Mouse (Mus musculus): ENCODE measurements around the gene Ier5l. TPM values are rescaled to one million over a fixed set of nuclear protein-coding genes. Genes with fewer than 3 reads are reported as not detected.

Gene Ier5l
- 2.0 TPM in 2 replicates for polyA plus RNA-seq (2015; fragmentation: Nextera tagmentation; extraction: Ambion mirVana)

GRCm38 (mm10) chr2:30474039-30474438 lies at the start of gene Ier5l:
Gene Ier5l (minus strand): TSS chr2:30474219.
- H3K4me3 ChIP-seq (ENCODE audit: low read depth, low read length) = peak within 1 kb of the TSS; percentile 82

GRCm38 (mm10) chr2:30523727-30524126 lies 49.7 kb upstream of the Ier5l start:
- Histone ChIP-seq H3K27ac (ENCODE audit: low read length) (no peak overlapping the region), H3K4me1 (ENCODE audit: control insufficient read depth, insufficient read depth, low read length) (no peaks in the 10 kb centered on the region), H3K9ac (ENCODE audit: low read depth, low read length) (no peak overlapping the region), H3K9me3 (replicated peaks; ENCODE audit: control insufficient read depth, low read length, poor library complexity, severe bottlenecking) (no peaks in the 10 kb centered on the region), H3K4me2 (ENCODE audit: low read length) (no peak overlapping the region), H3K36me3 (ENCODE audit: control insufficient read depth, insufficient read depth, low read length) (no peaks in the 10 kb centered on the region), H3K27me3 (ENCODE audit: control insufficient read depth, insufficient read depth, low read depth, low read length) (no peaks in the 10 kb centered on the region), H3K4me3 (ENCODE audit: low read depth, low read length) (no peak overlapping the region)
- ATAC-seq = no peak
- WGBS = 75% methylated on average over 8 of the region's 8 CpGs

More at GRCm38 (mm10) chr2:30474039-30474438, at the start of gene Ier5l:
- H3K27me3 ChIP-seq (ENCODE audit: control insufficient read depth, insufficient read depth, low read depth, low read length) = no peaks in the 10 kb centered on the region
- H3K9me3 ChIP-seq (replicated peaks; ENCODE audit: control insufficient read depth, low read length, poor library complexity, severe bottlenecking) = no peaks in the 10 kb centered on the region
- H3K4me1 ChIP-seq (ENCODE audit: control insufficient read depth, insufficient read depth, low read length) = peaks cover 22% of the 10 kb centered on the region
- no peaks in the 10 kb centered on the region for H3K36me3 ChIP-seq (ENCODE audit: control insufficient read depth, insufficient read depth, low read length)
- peak within 1 kb of the TSS; percentile 96 for H3K9ac ChIP-seq (ENCODE audit: low read depth, low read length)
- WGBS = under 1% methylated on average over 37 of the region's 37 CpGs
- H3K4me2 ChIP-seq (ENCODE audit: low read length) = peak within 1 kb of the TSS; percentile 100
- H3K27ac ChIP-seq (ENCODE audit: low read length) = peak within 1 kb of the TSS; percentile 89
- peak; percentile 93 for ATAC-seq

DNA sequence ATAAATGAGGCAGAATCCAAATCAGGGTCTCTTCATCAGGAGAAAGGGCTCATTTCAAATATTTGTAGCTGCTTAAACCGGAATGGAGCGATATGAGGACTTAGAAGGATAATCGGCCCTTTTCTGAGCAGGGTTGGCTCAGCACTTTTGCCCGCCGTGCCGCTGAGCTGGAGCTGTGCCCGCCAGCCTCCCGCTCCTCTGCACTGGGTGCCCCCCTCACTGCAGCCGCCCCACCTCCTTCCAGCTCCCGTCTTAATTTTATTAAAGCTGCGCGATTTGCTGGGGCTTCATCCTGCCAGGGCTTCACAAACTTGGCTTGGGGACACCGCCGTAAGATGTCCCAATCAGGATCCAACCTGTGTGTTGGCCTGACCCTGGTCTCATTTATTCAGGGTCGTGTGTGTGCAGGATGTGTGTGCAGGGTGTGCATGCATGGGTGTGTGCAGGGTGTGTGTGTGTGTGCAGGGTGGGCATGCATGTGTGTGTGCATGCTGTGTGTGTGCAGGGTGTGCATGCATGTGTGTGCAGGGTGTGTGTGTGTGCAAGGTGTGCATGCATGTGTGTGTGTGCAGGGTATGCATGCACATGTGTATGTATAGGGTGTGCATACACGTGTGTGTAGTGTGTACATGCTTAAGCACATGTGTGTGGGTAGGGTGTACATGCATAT lies 36.8 kb upstream of the Ier5l start:
- Histone ChIP-seq H3K4me3 (ENCODE audit: low read depth, low read length) (no peak overlapping the region), H3K9ac (ENCODE audit: low read depth, low read length) (no peak overlapping the region), H3K27me3 (ENCODE audit: control insufficient read depth, insufficient read depth, low read depth, low read length) (no peaks in the 10 kb centered on the region), H3K36me3 (ENCODE audit: control insufficient read depth, insufficient read depth, low read length) (no peaks in the 10 kb centered on the region), H3K9me3 (replicated peaks; ENCODE audit: control insufficient read depth, low read length, poor library complexity, severe bottlenecking) (no peaks in the 10 kb centered on the region), H3K4me2 (ENCODE audit: low read length) (no peak overlapping the region), H3K27ac (ENCODE audit: low read length) (no peak overlapping the region), H3K4me1 (ENCODE audit: control insufficient read depth, insufficient read depth, low read length) (peaks cover 4% of the 10 kb centered on the region; the same call in 1 of the 2 replicates)
- 68% methylated on average over 16 of the region's 16 CpGs for WGBS
- 0 out of 2 replicates have a peak, but pooled peaks have one; percentile 51 for ATAC-seq

DNA sequence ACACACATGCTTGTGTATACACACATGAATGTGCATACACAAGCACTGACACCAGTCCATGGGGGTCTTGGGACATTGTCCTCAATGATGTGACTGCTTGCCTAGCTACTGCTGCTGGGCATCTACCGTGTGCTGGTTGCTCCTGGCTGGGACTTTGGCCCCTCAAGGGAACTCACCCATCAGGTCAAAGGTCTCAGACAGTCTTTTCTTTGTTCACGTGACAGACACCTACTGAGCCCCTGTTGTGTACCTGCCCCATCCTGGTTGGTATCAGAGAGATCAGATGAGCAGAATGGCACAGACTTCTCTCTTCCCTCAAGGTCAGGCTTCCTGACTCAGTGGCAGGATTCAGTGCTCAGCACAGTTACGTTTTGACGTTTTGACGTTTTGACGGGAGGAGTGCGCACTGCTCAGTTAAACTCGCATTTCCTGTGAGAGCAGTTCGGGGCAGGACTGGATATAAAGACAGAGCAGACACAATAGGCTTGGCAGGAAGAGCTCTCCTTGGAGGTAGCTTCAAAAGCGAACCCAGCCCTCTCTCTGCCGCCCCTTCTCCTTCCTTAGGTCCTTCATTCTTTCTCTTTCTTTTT lies 33.2 kb upstream of the Ier5l start:
- Histone ChIP-seq H3K9me3 (replicated peaks; ENCODE audit: control insufficient read depth, low read length, poor library complexity, severe bottlenecking) (no peaks in the 10 kb centered on the region), H3K27me3 (ENCODE audit: control insufficient read depth, insufficient read depth, low read depth, low read length) (no peaks in the 10 kb centered on the region), H3K9ac (ENCODE audit: low read depth, low read length) (no peak overlapping the region), H3K4me2 (ENCODE audit: low read length) (no peak overlapping the region), H3K27ac (ENCODE audit: low read length) (no peak overlapping the region), H3K4me3 (ENCODE audit: low read depth, low read length) (no peak overlapping the region), H3K36me3 (ENCODE audit: control insufficient read depth, insufficient read depth, low read length) (no peaks in the 10 kb centered on the region), H3K4me1 (ENCODE audit: control insufficient read depth, insufficient read depth, low read length) (peaks cover 4% of the 10 kb centered on the region; the same call in 1 of the 2 replicates)
- WGBS = 58% methylated on average over 11 of the region's 11 CpGs
- no peak for ATAC-seq

GRCm38 (mm10) chr2:30503677-30504621 lies 29.9 kb upstream of the Ier5l start:
- 46% methylated on average over 23 of the region's 23 CpGs for WGBS
- H3K9me3 ChIP-seq (replicated peaks; ENCODE audit: control insufficient read depth, low read length, poor library complexity, severe bottlenecking) = no peaks in the 10 kb centered on the region
- no peaks in the 10 kb centered on the region for H3K36me3 ChIP-seq (ENCODE audit: control insufficient read depth, insufficient read depth, low read length)
- H3K4me2 ChIP-seq (ENCODE audit: low read length) = no peak overlapping the region
- no peak for ATAC-seq
- 0 out of 2 replicates have a peak overlapping the region, but pooled peaks have one; percentile 20 for H3K9ac ChIP-seq (ENCODE audit: low read depth, low read length)
- H3K4me3 ChIP-seq (ENCODE audit: low read depth, low read length) = no peak overlapping the region
- H3K4me1 ChIP-seq (ENCODE audit: control insufficient read depth, insufficient read depth, low read length) = no peaks in the 10 kb centered on the region
- no peaks in the 10 kb centered on the region for H3K27me3 ChIP-seq (ENCODE audit: control insufficient read depth, insufficient read depth, low read depth, low read length)
- H3K27ac ChIP-seq (ENCODE audit: low read length) = peak overlapping the region; percentile 10; the same call in 1 of the 2 replicates

GRCm38 (mm10) chr2:30501701-30502100 lies 27.7 kb upstream of the Ier5l start:
- 81% methylated on average over 7 of the region's 7 CpGs for WGBS
- H3K36me3 ChIP-seq (ENCODE audit: control insufficient read depth, insufficient read depth, low read length) = no peaks in the 10 kb centered on the region
- H3K4me3 ChIP-seq (ENCODE audit: low read depth, low read length) = no peak overlapping the region
- no peak for ATAC-seq
- H3K9ac ChIP-seq (ENCODE audit: low read depth, low read length) = no peak overlapping the region
- H3K27me3 ChIP-seq (ENCODE audit: control insufficient read depth, insufficient read depth, low read depth, low read length) = no peaks in the 10 kb centered on the region
- H3K4me2 ChIP-seq (ENCODE audit: low read length) = no peak overlapping the region
- no peaks in the 10 kb centered on the region for H3K9me3 ChIP-seq (replicated peaks; ENCODE audit: control insufficient read depth, low read length, poor library complexity, severe bottlenecking)
- no peaks in the 10 kb centered on the region for H3K4me1 ChIP-seq (ENCODE audit: control insufficient read depth, insufficient read depth, low read length)
- no peak overlapping the region for H3K27ac ChIP-seq (ENCODE audit: low read length)

DNA sequence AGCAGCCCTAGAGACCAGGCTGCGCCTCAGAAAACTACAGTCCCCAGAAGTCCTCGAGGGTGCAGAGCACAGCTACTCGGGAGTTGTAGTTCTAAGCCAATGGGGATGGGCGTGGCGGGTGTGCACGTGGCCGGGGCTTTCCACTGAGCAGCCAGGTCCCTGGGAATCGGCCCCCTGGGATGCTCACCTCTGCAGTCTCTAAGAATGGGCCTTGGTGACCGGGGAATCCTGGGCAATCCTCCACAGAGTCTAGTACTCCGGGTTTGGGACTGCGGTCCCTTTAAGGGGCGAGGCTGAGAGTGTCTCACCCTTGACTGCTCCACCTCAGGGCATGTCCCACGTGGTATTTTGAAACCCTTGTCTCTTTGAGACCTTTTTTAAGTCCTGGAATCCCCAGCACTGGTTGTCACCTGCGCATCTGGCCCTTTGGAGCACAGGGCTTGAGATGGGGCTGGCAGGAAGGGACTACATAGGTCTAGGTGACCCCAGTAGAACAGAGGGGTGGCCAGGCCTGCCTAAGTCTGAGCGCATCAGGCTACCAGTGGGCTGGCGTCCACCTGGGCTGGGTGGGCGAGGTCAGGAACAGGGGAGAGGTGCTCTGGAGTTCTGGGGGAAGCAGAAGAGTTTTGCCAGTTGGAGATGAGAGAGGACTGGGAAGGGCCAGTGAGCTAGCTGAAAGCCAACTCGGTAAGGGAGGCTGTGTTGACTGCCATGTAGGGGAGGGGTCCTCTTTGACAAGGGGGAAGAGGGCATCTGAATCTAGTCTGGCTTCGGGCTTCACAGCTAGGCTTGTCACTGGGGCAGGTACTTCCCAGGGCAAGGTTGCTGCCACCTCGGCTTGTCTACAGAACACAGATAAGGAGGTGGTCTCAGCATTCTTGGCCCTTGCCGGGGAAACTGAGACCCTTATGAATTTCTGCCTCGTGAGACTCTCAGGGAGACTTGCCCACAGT lies 22.2 kb upstream of the Ier5l start:
- WGBS = 27% methylated on average over 22 of the region's 22 CpGs
- Histone ChIP-seq H3K9me3 (replicated peaks; ENCODE audit: control insufficient read depth, low read length, poor library complexity, severe bottlenecking) (no peaks in the 10 kb centered on the region), H3K36me3 (ENCODE audit: control insufficient read depth, insufficient read depth, low read length) (no peaks in the 10 kb centered on the region), H3K4me1 (ENCODE audit: control insufficient read depth, insufficient read depth, low read length) (peaks cover 3% of the 10 kb centered on the region; the same call in 1 of the 2 replicates), H3K4me2 (ENCODE audit: low read length) (peak overlapping the region; percentile 47), H3K27me3 (ENCODE audit: control insufficient read depth, insufficient read depth, low read depth, low read length) (no peaks in the 10 kb centered on the region), H3K27ac (ENCODE audit: low read length) (0 out of 2 replicates have a peak overlapping the region, but pooled peaks have one; percentile 18), H3K9ac (ENCODE audit: low read depth, low read length) (peak overlapping the region; percentile 42; the same call in 1 of the 2 replicates), H3K4me3 (ENCODE audit: low read depth, low read length) (peak overlapping the region; percentile 20)
- ATAC-seq = peak; percentile 97

Measured in midbrain, embryonic 16.5 days (tissue).